Mouse (Mus musculus) spleen, adult 2 months (tissue): ENCODE data around the gene Pde5a. TPM values are rescaled to one million over a fixed set of nuclear protein-coding genes. Genes with fewer than 3 reads are reported as not detected.

ENCODE experiments used
- DNase-seq, 2 experiments: peaks; one replicate each; pipeline versions ENCODE4 v3.0.0 to v3.0.0-alpha.2; 2012 to 2021; ENCODE audit warnings: low spot score in 2 of 2, low read depth in 1 of 2
- H3K27ac ChIP-seq: fragments of 200-500 bp; 2 replicates; pipeline ENCODE4 v1.5.1; 2012; ENCODE audit warnings: low read length, inconsistent platforms; ENCODE audit not compliant: insufficient read depth
- H3K27me3 ChIP-seq: fragments of 200-500 bp; 2 replicates; pipeline ENCODE4 v1.6.1; 2012; ENCODE audit warnings: mild to moderate bottlenecking, moderate library complexity, low read length, inconsistent platforms; ENCODE audit not compliant: control insufficient read depth, insufficient read depth
- H3K36me3 ChIP-seq: fragments of 200-500 bp; 2 replicates; pipeline ENCODE4 v1.6.1; 2012; ENCODE audit warnings: mild to moderate bottlenecking, low read length, inconsistent platforms; ENCODE audit not compliant: control insufficient read depth, insufficient read depth
- H3K4me1 ChIP-seq: fragments of 200-500 bp; 2 replicates; pipeline ENCODE4 v1.6.1; 2011; ENCODE audit warnings: inconsistent platforms; ENCODE audit not compliant: control insufficient read depth, insufficient read depth, insufficient read length
- H3K4me3 ChIP-seq: fragments of 200-500 bp; 2 replicates; pipeline ENCODE4 v1.5.1; 2011; ENCODE audit warnings: mild to moderate bottlenecking, inconsistent platforms; ENCODE audit not compliant: insufficient read depth, insufficient read length; ENCODE audit errors: extremely low read depth
- CTCF ChIP-seq: fragments of 200-500 bp; IDR thresholded peaks from 2 replicates; pipeline ENCODE4 v1.5.1; 2011; ENCODE audit warnings: mild to moderate bottlenecking, inconsistent platforms; ENCODE audit not compliant: insufficient read depth, insufficient read length, insufficient replicate concordance; ENCODE audit errors: extremely low read depth
- POLR2A ChIP-seq: fragments of 200-500 bp; IDR thresholded peaks from 2 replicates; pipeline ENCODE4 v1.6.1; 2011; ENCODE audit warnings: low read depth, low read length, inconsistent platforms
- WGBS: fragments of 180-500 bp; shearing (Covaris S2); methylation state at CpG from one replicate; pipeline ENCODE4 v1.1.7; 2018; 5-methylcytosine and 5-hydroxymethylcytosine counted together
- polyA plus RNA-seq: library from polyadenylated mRNA; depleted of rRNA; stranded (reverse); fragments of >200 nt; gene quantifications from 2 replicates; pipeline ENCODE4 v1.2.3, GENCODE M21; 2012

The Pde5a gene
- polyA plus RNA-seq, 1 experiment, result 1.3 TPM

- no peak for DNase-seq
- H3K27me3 ChIP-seq, result no peaks in the 10 kb centered on the region
- TF ChIP-seq POLR2A (no peak), CTCF (no peak)
- WGBS, result 86% methylated on average over 6 of the region's 6 CpGs
- H3K36me3 ChIP-seq, result no peaks in the 10 kb centered on the region
- no peak overlapping the region for H3K4me3 ChIP-seq
- H3K4me1 ChIP-seq, result no peaks in the 10 kb centered on the region
- no peak overlapping the region for H3K27ac ChIP-seq
Observed at GRCm38 (mm10) chr3:122789544-122789943, 60.8 kb downstream of the Pde5a start.

GRCm38 (mm10) chr3:122800050-122800449, 71.3 kb downstream of the Pde5a start:
- no peaks in the 10 kb centered on the region for H3K36me3 ChIP-seq

GRCm38 (mm10) chr3:122800553-122801435, 72.0 kb downstream of the Pde5a start:
- 84% methylated on average over 10 of the region's 10 CpGs for WGBS
- TF ChIP-seq POLR2A, result no peak
- no peak for TF ChIP-seq CTCF
- no peak overlapping the region for H3K4me3 ChIP-seq
- no peaks in the 10 kb centered on the region for H3K36me3 ChIP-seq
- H3K27ac ChIP-seq, result no peak overlapping the region
- DNase-seq, result no peak
- H3K27me3 ChIP-seq, result no peaks in the 10 kb centered on the region
- no peaks in the 10 kb centered on the region for H3K4me1 ChIP-seq

More at GRCm38 (mm10) chr3:122800050-122800449, 71.3 kb downstream of the Pde5a start:
- no peak overlapping the region for H3K27ac ChIP-seq
- 51% methylated on average over 6 of the region's 6 CpGs for WGBS
- no peak for TF ChIP-seq CTCF
- TF ChIP-seq POLR2A, result no peak
- no peak for DNase-seq
- H3K4me1 ChIP-seq, result no peaks in the 10 kb centered on the region
- no peaks in the 10 kb centered on the region for H3K27me3 ChIP-seq
- no peak overlapping the region for H3K4me3 ChIP-seq

GRCm38 (mm10) chr3:122801436-122802221, 72.9 kb downstream of the Pde5a start:
- WGBS, result 89% methylated on average over 15 of the region's 15 CpGs
- Histone ChIP-seq H3K4me3 (no peak overlapping the region), H3K27me3 (no peaks in the 10 kb centered on the region), H3K4me1 (no peaks in the 10 kb centered on the region), H3K27ac (no peak overlapping the region), H3K36me3 (no peaks in the 10 kb centered on the region)
- TF ChIP-seq CTCF, result no peak
- no peak for TF ChIP-seq POLR2A
- DNase-seq, result no peak

- DNase-seq, result no peak
- Histone ChIP-seq H3K27me3 (no peaks in the 10 kb centered on the region), H3K4me3 (no peak overlapping the region), H3K36me3 (no peaks in the 10 kb centered on the region), H3K27ac (no peak overlapping the region), H3K4me1 (no peaks in the 10 kb centered on the region)
- TF ChIP-seq POLR2A (no peak), CTCF (no peak)
- 89% methylated on average over 8 of the region's 8 CpGs for WGBS
Observed at GRCm38 (mm10) chr3:122807313-122807712, 78.6 kb downstream of the Pde5a start.

DNA sequence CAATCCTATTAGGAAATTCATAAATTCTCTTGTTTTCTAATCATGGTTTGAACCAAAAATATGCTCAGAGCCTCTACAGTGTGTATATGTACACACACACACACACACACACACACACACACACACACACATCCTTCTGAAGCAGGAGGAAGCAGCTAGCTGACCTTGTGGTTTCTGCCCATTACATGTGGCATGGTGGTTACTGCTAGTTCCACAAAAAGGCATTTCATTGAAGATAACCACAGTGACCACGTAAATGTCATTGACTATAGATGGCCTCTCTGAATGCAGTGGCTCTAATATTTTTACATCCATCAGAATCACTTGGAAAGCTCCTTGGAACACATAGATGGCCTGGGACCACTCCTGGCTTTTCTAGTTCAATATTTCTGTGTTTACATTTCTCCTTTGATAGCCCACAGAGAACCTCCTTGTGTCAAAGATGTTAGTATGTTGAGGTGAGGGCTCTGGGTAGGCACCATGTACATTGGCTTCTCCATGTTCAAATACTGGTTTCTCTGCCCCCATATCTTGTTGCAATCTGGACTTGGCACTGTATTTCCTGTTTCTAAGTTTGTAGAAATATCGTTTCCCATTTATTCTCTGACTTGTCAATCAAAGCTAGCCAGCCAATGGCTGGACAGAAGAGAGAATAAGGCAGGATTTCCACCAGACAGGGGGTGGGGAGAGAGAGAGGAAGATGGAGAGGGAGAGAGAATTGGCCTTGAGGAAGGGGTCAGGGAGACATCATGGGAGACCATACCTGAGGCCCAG, 81.5 kb downstream of the Pde5a start:
- Histone ChIP-seq H3K36me3 (no peaks in the 10 kb centered on the region), H3K27me3 (no peaks in the 10 kb centered on the region), H3K4me3 (no peak overlapping the region), H3K27ac (no peak overlapping the region), H3K4me1 (no peaks in the 10 kb centered on the region)
- TF ChIP-seq POLR2A, result no peak
- TF ChIP-seq CTCF, result no peak
- WGBS, result 15% methylated on average over 2 of the region's 2 CpGs
- DNase-seq, result no peak
